Mouse (Mus musculus): Measurements from ENCODE around the gene Carm1.

- TF ChIP-seq CTCF (conservative IDR thresholded peaks at IDR 0.05; ENCODE audit: insufficient read depth, insufficient read length, low read depth, low read length) = no peak
- no peak for TF ChIP-seq POLR2A (IDR thresholded peaks at IDR 0.05; ENCODE audit: low read depth, low read length)
These were observed 6.5 kb upstream of the Carm1 start for GRCm38 (mm10) chr9:21539981-21540753.
